Mouse (Mus musculus) urinary bladder, postnatal 25 days (tissue): ENCODE measurements at regions not wholly inside any gene's neighbourhood (a gene's known extent, or its start where the extent isn't known, plus 50 kb on each side); places are given as distances from the start of the nearest gene placed in this dataset.

Experiments used
- DNase-seq: peaks from one replicate; pipeline ENCODE4 v3.0.0; 2022; ENCODE audit warnings: low spot score

DNA sequence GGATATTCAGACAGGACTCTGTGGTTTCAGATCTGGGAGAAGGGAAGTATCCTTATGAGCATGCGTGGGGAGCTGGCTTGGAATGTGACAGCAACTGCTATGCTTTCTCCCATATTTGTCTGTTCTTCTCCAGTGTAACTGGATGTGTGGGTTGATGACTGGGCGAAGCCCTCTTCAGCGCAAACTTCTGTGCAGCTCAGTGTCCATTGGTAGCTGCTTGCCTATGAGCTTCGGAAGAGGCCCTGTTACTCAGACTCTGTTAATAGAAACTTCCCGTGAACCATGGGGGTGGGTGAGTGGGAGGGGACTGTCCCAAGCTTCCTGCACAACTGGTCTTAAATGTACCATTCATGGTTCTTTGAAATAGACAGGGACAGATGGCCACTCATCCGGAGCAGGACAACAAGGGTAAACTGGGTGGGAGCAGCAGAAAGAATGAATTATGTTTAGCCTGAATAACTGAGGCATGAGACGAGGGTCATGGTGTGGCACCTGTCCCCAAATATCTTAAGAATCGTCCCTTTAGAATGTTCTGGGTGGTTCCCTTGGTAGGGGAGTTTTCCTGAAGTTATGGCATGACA lies 141.1 kb upstream of the Plxnc1 start:
- DNase-seq = no peak

DNA sequence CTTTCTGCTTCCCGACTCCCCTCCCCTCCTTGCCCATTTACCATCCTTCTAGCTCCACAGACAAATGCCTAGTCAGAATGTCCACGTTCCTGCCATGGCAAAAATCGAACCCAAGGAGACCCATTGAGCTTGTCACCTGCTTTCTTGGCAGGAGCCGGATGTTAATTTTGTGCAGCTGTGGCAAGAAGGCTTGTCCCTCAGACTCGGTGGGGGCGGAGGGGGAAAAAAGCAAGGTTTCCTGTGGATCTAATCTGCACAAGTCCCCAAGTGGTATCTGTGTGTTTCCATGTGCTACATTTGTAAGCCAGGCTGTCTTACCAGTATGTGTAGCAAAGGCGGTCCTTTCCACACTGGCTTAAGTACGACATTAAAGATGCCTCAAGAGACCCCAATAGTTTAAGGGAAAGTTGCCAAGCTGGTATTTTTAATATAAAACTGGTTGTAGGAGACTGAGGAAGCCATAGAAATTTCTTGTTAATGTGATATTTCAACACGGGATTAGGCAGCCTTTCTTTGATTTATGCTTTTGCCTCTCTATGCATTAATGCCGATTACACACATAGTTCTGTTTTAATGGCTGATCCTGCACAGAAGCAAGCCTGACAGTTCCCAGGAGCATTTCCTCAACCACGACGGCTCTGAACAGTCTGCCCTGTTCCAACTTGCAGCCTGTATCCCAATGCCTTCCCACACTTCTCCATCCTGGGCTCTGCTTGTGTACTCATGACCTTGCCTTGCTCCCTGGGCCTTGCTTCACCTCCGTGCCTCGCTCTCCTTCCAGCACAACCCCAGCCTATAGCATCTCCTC lies 138.9 kb upstream of the Plxnc1 start:
- no peak for DNase-seq

DNA sequence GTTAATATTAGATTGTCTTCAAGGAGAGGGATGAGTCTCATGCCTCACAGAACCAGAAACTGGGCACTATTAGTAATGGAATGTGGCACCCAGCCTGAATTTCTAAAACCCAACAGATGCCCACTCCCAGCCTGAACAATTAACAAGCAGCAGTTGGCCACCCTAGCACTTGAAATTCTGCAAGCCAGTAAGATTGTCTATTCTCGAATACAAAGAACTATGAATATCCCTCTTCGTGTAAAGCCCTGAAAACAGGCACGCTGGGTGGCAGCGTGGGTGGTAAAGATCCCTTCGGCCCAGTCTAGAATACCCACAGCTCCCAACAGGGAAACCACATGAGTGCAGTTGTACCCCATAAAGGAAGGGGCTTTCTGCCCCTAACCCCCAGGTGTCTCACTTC lies 138.0 kb upstream of the Plxnc1 start:
- no peak for DNase-seq

DNA sequence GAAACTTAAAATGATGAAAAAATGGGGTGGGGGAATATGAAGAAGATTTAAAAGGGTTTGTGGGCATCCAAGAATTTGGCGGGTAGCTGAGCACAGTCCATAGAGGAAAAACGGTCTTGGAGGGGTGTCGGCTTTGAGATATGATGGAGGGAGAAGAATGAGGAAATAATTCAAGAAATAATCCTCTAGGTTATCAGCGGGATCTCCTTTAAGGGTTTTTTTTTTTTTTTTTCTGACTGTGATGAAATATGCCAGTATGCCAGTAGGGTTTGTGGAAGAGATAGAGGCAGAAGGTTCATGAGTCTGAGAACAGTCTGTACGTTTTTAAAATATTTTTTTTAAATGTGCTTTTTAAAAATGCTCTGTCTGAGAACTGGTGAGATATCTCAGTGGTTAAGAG lies 135.3 kb upstream of the Plxnc1 start:
- no peak for DNase-seq

DNA sequence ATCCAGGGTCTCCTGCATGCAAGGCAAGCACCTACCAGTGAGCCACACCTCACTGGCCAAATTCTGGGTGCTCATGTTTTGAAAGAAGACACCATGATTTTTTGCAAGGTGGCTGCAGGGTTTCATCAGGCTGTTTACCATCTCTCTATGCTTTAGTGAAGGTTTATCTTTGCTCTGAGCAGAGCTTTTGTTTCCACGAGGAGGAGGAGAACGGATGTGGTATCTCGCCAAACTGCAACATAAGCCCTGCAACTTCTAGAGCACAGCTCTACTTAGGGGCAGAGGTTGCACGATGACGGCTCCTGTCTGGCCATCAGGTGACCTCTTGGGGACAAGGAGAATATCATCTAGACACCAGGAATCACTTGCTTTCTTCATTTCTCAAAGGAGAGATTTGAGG lies 131.8 kb upstream of the Plxnc1 start:
- DNase-seq = no peak

DNA sequence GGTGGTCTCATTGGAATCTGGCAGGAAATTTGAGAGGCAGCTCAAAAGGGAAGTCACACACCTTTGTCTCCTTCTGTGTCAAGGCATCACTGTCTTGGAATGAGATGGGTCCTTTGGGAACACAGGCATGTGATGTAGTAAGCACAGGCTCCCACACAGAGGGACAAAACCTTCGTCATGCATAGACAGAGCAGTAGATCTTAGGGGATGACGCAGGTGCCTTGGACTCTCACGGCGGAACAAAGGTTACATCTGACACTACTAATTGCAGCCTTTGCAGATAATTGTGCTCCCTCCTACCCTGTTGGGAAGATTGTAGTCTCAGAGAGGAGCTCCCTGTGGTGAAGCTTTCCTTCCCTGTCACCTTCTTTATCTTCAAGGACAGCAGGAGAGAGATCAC lies 131.3 kb upstream of the Plxnc1 start:
- DNase-seq = no peak

DNA sequence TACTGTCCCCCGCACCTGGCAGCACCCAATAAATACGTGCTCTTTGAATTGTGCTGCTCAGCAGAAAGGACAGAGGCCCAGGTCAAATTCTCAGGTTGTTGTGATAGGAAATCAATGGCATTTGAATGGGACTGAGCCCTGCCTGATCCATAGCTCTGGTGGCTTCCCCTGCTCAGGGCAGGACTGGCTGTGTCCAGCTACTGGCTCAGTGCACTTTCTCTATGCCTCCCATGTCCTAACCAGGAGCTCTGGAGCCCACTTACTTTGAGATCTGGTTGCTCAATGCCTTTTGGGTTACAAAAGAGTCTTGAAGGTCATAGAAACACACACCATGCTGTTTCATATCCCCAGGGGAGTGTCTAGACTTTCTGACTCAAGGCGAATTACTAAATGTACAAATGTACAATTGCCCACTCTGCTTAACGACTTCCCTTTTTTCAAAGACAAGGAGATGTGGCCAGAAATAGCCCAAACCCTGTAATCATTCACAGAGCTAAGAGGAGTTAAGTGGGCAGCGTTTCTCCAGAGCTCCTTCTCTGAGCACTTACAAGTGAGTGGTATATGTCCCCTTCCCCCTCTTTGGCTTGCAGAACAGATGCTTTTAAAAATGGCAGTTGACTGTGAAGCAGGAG lies 130.4 kb upstream of the Plxnc1 start:
- no peak for DNase-seq

DNA sequence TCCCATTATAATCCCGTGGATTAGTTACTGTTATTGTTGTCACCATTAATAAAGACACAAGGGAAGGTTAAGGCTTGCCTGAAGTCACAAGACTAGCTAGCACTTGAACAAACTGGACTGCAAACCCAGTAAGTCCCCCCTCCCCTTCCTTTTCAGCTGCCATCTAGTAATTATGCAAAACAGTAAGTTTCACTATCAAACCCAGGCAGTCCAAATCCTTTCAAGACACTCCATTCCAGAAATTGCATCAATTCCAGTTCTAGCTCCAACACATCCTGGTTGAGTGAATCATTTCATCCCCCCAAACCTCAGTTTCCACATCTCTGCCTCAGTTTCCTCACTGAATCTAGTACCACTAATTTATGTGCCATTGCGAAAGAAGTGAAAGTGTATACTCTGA lies 129.7 kb upstream of the Plxnc1 start:
- DNase-seq = no peak

DNA sequence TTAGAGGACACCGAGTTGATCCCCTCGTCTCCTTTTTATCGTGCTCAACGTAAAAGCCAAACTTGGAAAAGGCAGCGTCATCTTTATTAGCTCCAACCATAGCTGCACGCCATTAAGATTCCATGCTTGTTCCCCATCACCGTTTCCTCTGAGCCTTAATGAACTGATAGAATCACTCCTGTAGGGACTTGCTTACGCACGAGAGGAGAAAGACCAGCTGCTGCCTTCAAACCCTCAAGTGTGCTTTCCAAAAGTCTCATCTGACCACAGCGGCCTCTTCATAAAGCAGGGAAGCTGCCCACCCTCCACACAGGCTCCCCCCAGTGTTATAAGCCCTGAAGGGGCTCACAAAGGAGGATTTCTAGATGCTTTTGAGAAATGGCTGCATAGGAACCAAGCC lies 123.3 kb upstream of the Plxnc1 start:
- no peak for DNase-seq

DNA sequence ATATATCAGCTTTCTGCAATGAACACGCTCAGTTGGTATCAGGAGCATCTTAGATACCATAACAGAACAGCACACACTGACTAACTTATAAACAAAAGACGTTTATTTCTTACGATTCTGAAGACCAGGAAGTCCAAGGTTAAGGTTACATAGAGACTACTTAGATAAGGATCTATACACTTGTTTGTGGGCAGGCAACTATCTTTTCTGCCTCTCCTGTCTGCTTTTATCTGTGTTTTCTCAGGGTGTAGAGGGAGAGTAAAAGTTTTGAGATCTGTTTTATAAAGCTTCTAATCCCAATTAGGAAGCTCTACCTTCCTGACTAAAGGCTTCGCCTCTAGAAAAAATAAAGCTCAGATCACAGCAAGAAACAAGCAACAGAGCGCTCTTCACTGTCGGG lies 122.1 kb upstream of the Plxnc1 start:
- no peak for DNase-seq

DNA sequence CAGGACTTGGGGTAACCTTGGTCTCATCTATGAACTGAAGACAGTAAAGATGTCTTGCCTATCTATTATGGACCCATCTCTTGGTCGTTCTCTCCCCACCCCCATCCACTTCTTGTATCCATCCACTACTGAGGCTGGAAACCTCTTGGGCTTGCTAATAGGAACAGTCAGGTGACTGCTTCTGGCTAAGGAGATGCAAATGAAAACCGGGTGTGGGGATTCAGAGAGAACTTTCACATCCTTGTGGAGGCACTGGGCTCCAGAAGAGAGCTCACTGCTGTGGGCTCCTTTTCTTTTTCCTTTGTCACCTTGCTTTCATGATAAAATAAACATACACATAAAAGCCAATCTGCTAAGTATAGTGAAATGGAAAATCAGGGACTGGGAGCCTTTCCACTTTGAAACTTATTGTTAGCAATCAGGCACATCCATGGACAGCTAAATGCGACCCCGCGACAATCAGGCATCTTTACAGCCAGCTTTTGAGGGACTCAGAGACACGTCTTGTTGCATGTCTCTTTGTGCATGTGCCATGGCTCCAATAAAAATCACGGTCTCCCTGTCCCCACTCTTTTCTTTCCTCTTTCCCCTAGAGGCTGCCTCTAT lies 115.0 kb upstream of the Plxnc1 start:
- DNase-seq = no peak

DNA sequence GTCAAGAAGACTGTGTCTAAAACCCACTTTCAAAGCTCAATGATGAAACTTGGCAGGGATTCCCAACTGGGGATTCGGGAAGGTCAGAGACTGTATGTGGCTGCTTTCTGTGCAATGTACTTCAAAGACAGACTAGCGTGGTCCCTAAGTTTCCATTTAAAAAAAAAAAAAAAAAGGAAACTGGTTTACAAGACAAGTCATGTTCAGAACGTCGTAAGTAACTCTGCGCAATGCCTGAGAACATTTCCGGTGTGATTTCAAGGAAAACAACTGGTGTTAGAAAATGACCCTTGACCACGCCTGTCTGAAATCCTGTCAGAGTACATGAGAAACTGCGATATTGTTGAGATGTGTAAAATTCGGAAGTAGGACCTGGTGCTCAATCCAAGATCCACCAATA lies 114.4 kb upstream of the Plxnc1 start:
- no peak for DNase-seq

DNA sequence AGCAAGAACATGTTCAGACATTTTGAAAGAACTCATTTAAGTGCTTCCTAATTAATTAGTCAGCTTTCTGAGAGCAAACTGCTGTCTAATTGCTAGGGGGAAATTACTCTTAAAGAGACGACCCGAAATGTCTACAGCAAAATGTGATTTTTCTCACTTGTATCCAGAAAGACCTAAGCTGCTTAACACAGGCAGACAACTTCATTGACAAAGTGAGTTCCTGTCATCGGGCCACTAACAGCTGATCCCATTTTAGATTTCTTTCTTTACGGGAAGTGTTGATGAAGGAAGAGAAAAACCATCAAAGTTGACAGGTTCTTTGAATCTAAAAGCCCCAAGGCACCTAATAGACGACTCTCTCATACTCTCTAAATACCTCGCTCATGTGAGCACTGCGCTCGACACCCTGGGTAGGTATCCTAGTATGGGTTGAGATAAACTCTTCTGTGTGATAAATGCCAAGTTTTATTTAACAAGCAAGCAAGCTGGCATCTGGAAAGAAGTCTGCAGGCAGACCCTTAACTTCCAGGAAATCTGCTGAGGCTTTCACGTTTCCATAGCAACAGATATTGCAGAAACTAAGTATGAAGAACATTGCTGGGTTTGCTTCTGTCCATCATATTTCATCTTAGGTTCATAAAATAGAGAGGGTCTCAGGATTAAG lies 112.5 kb upstream of the Plxnc1 start:
- no peak for DNase-seq

DNA sequence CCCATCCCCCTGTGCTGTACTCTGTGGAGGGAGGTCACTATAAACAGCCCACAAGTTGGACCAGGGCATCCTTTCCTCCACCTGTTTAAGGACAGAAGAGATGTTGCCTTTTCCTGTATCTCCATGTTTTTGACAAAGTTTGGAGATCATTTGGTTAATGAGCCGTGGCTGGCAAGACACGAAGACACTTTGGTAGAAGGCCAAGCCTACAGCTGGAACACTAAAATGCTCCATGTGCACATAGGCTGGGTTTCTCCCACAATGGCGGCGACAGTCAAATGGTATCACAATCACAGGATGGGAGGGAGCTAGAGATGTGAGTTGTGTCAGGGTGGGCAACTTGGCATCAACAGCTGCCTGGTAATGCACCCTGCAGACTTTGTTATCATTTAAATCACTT lies 111.9 kb upstream of the Plxnc1 start:
- no peak for DNase-seq

DNA sequence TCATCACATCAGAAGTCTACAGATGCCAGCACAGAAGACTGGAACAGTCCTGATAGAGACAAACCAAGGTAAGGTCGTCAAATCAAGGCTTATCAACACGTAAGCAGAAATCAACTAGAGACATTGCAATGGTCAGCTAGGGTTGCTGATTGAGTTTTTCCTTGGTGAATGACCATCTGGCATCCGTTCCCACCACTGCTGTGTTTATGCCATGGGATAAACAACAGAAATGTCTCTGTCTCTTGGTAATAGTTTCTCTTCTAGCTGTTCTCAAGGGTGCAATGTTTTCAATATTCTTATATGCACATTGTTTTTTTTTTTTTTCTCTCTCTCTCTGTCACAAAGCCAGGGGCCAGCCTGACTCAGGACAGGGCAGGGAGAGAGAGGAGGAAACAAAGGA lies 110.2 kb upstream of the Plxnc1 start:
- DNase-seq = no peak

DNA sequence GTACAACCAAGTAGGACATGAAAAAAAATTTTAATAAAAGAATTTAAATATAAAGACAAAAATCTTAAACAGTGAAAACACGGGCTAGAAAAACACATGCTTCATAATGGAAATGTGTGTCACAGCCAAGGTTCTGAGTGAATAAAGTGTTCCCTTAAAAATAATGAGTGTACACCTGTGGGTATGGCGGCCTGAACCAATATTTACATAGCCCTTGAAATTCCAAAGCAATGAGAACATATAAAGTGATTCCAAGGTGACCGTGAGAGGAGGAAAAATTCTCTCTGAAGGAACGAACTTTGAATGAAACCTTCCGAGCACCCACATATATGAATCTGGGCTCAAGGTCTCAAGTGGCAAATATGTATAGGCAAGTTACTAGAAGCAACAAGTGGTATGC lies 104.2 kb upstream of the Plxnc1 start:
- no peak for DNase-seq

DNA sequence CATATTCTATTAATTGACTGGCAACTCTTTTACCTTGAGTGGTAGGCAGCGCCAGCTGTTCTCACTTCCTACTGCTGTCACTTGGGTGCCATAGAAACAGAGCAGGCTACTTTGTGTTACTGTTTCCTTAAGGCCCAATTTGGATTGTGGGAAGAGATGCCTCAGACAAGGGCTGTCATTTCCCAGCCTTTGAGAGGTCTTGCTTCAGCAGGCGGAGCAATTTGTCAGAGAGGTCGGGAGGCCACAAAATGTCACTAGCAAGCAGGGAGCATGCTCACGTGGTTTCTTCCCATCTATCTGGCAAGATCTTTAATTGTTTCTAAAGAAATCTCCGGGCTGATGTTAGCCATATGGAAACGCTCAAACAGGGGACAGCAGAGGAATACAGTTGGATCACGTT lies 99.3 kb upstream of the Plxnc1 start:
- DNase-seq = no peak

DNA sequence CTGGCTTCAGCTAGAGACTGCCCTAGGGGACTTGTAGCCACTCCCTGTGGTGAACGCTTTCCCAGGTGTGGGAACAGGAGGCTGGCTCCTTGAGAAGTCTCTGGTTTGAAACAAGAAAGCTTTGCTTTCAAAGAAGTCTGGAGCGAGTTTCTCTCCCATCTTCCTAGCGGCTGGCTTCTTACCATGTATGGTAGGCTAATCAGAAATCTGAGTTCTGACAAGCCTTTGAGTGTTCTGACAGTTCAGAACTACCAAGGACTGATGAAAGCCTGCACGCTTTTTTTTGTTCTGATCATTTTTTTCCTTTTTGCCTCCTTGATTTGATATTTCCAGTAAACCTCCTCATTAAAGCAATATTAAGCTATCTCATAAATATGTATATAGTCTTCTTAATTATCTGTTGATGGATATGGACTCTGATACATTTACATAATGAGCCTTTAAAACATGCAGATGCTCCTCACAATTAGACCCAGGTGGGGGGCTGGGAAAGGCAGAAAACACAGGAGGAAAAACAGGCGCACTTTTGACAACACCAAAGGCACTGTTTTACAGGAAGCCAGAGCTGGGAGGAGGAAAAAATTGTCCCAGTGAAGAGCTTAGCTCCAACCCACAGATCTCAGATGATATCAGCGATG lies 95.7 kb upstream of the Plxnc1 start:
- no peak for DNase-seq

DNA sequence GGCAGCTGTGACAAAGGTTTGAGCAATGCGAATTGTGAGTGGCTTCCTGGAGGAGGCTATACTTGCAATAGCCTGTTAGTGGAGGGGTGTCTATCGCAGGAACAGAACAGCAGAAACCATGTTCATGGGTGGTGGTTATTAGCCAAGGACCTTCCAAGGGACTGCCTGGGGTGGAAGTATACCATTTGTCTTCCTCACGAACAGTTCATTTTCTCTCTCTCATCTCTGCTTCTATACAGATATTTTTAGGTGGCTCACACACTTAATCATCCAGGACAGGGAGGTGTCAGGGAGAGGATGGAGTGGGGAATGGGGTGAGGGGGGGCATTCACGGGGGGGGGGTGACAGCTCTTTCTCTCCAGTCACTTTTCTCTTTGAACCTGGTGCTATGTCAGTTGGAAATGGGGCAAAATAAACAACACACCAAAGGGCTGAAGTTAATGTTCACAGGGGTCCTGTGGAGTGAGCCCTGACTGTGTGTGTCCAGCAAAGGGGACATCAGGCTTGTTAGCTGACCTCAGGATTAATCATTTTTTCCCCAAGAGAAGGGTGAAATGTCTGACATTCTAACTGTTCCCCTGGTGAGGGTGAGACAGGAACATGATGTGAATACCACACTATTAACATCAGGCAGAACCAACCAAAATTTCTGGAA lies 91.5 kb upstream of the Plxnc1 start:
- DNase-seq = no peak

DNA sequence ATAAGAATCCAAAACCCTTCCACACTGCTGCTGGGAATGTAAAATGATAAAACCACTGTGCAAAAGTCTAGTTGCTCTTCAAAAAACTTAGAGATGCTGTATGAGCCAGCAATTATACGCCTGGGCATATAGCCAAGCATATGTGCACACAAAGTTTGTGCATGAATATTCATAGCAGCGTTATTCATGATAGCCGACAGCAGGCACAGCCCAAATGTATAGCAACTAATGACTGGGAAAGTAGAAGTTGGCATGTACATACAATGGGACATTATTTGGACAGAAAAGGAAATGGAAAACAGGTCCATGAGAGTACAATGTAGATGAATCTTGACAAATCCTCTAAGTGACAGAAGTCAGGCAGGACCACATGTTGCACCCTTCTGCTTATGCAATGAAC lies 90.7 kb upstream of the Plxnc1 start:
- no peak for DNase-seq

DNA sequence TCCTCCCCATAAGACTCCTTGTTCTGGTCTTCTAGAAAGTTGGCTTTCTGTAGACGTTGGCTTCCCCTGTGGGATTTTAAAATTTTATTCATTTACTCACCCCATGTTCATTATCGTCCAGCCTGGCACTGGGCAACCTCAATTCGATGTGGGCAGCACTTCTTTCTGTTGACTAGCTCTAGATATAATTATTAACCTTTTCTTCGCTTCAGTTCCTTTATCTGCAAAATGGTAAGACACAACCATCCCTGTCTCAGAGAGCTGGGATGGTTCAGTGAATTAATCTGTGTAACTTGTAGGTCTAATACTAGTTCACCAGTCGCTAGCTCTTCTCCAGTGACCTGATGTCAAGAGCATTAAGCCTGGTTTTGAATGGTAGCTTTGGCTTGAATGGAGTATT lies 89.9 kb upstream of the Plxnc1 start:
- DNase-seq = no peak
